Mouse (Mus musculus): Measurements from ENCODE around the gene Tmem52b.

- TF ChIP-seq TAL1 (IDR thresholded peaks at IDR 0.05; ENCODE audit: low read length): no peak
- no peak for TF ChIP-seq GATA1 (IDR thresholded peaks at IDR 0.05; ENCODE audit: low read length)
These were observed 513 bp downstream of the Tmem52b start for GRCm38 (mm10) chr6:129512868-129513267.
